Mouse (Mus musculus) ES-E14 (cell line): ENCODE results near the gene Otx1. TPM values are rescaled to one million over a fixed set of nuclear protein-coding genes. Genes with fewer than 3 reads are reported as not detected.

Source experiments
- DNase-seq: peaks from one replicate; pipeline ENCODE4 v3.0.0-alpha.2; 2013; ENCODE audit warnings: low read depth, low spot score
- H3K27ac ChIP-seq: 2 replicates; pipeline ENCODE4 v1.5.1; 2012; ENCODE audit warnings: low read depth, mild to moderate bottlenecking, low read length, moderate library complexity, mixed read lengths; ENCODE audit not compliant: poor library complexity, insufficient read depth, severe bottlenecking
- H3K36me3 ChIP-seq: 2 replicates; pipeline ENCODE4 v1.6.1; 2012; ENCODE audit warnings: mild to moderate bottlenecking, low read length, moderate library complexity, mixed read lengths; ENCODE audit not compliant: control insufficient read depth, poor library complexity, insufficient read depth, severe bottlenecking
- H3K4me1 ChIP-seq, 2 experiments: fragments of 150-350 bp in 1 of 2; sonication (generic) in 1 of 2; 2 replicates each; pipeline ENCODE4 v1.6.1; 2012; ENCODE audit warnings: low read length in 2 of 2, mild to moderate bottlenecking in 1 of 2, mixed read lengths in 1 of 2; ENCODE audit not compliant: control insufficient read depth in 2 of 2, insufficient read depth in 2 of 2, poor library complexity in 1 of 2
- H3K4me3 ChIP-seq, 2 experiments: fragments of 150-350 bp in 1 of 2; sonication (generic) in 1 of 2; 2 replicates each; pipeline ENCODE4 v1.5.1; 2012; ENCODE audit warnings: low read length in 2 of 2, low read depth in 1 of 2, mild to moderate bottlenecking in 1 of 2, mixed read lengths in 1 of 2; ENCODE audit not compliant: insufficient read depth in 1 of 2, poor library complexity in 1 of 2, severe bottlenecking in 1 of 2
- H3K9ac ChIP-seq: 2 replicates; pipeline ENCODE4 v1.6.1; 2012; ENCODE audit warnings: low read depth, mild to moderate bottlenecking, low read length, mixed read lengths; ENCODE audit not compliant: poor library complexity, insufficient read depth, severe bottlenecking
- H3K9me3 ChIP-seq: fragments of 150-350 bp; sonication (generic); 2 replicates; pipeline ENCODE4 v1.6.1; 2012; ENCODE audit warnings: low read depth, mild to moderate bottlenecking, low read length; ENCODE audit not compliant: control insufficient read depth, insufficient read depth
- CHD2 ChIP-seq: IDR thresholded peaks from 2 replicates; pipeline ENCODE4 v1.6.1; 2014; ENCODE audit warnings: mild to moderate bottlenecking, low read depth, low read length, inconsistent platforms
- HCFC1 ChIP-seq: IDR thresholded peaks from 2 replicates; pipeline ENCODE4 v1.6.1; 2012; ENCODE audit warnings: low read length, inconsistent platforms, borderline replicate concordance; ENCODE audit not compliant: insufficient read depth
- MAFK ChIP-seq: IDR thresholded peaks from 2 replicates; pipeline ENCODE4 v1.6.1; 2014; ENCODE audit warnings: mild to moderate bottlenecking, low read depth, low read length, inconsistent platforms; ENCODE audit not compliant: insufficient read depth
- ZC3H11A ChIP-seq: IDR thresholded peaks from 2 replicates; pipeline ENCODE4 v1.6.1; 2012; ENCODE audit warnings: low read depth, mild to moderate bottlenecking, inconsistent platforms, low read length, borderline replicate concordance
- ZNF384 ChIP-seq: IDR thresholded peaks from 2 replicates; pipeline ENCODE4 v1.6.1; 2012; ENCODE audit warnings: low read depth, low read length, inconsistent platforms
- in situ Hi-C, 2 experiments: fragments of 600-800 bp; cut with MboI; formaldehyde crosslinking; loops; one replicate each; pipeline ENCODE4 v1.15.1; 2025; ENCODE audit warnings: low sequenced_read_pairs in 2 of 2, inconsistent platforms in 1 of 2; ENCODE audit not compliant: unreplicated experiment in 2 of 2
- total RNA-seq: library from RNA; depleted of rRNA; stranded (reverse); fragments of 300-350 nt; gene quantifications from 2 replicates; pipeline ENCODE4 v1.2.3, GENCODE M21; 2012

Otx1 gene
- total RNA-seq, 1 experiment: not detected

DNA sequence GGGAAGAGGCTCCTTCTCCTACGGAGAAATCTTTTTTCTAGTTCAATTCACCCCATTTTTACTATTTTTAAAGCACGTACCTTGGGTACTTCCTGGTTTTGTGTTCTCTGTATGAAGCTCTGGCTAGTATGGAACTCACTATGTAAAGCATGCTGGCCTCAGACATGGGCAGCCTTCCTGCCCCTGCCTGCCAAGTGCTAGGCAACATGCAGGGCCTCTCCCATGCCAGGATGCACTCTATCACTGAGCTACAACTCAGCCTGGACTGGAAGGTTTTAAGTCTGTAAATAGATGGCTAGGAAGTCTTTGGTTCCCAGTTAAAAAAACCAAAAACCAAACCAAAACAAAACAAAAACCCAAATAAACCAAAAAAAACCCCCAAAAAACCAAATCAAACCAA, 17.9 kb upstream of the Otx1 start:
- TF ChIP-seq ZNF384: no peak
- TF ChIP-seq ZC3H11A: no peak
- no peak for TF ChIP-seq HCFC1
- no peak for TF ChIP-seq CHD2
- no peak for TF ChIP-seq MAFK
- in situ Hi-C loops: no loop called here

DNA sequence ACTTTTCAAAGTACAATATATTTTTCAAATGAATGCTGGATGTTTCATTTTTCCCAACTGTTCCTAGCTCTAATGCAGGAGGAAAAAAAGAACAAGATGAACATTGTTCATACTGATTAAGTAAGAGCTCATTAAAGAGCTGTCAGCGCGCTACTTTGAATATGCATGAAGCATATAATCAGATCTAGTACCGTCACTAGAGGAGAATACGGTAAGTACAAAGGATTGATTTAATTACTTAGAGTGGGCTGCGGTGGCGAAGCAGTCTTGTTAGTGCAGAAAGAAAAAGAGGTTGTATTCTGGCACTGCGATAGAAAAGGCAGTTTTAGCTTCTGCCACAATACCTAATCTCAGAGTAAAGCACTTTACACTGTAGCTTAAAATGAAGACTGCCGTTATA, 14.7 kb upstream of the Otx1 start:
- no peak for TF ChIP-seq HCFC1
- no peak for TF ChIP-seq ZC3H11A
- no peak for TF ChIP-seq ZNF384
- TF ChIP-seq CHD2: no peak
- TF ChIP-seq MAFK: no peak
- H3K4me1 ChIP-seq: no peaks in the 10 kb centered on the region
- H3K36me3 ChIP-seq: no peaks in the 10 kb centered on the region
- DNase-seq: no peak
- H3K27ac ChIP-seq: no peak overlapping the region
- no peak overlapping the region for H3K4me3 ChIP-seq
- no peak overlapping the region for H3K9ac ChIP-seq
- in situ Hi-C loops: no loop called here
- no peaks in the 10 kb centered on the region for H3K9me3 ChIP-seq

More for the DNA sequence above, 17.9 kb upstream of the Otx1 start:
- H3K4me1 ChIP-seq: no peaks in the 10 kb centered on the region
- no peak for DNase-seq
- no peak overlapping the region for H3K9ac ChIP-seq
- no peaks in the 10 kb centered on the region for H3K9me3 ChIP-seq
- no peak overlapping the region for H3K27ac ChIP-seq
- no peaks in the 10 kb centered on the region for H3K36me3 ChIP-seq
- no peak overlapping the region for H3K4me3 ChIP-seq

DNA sequence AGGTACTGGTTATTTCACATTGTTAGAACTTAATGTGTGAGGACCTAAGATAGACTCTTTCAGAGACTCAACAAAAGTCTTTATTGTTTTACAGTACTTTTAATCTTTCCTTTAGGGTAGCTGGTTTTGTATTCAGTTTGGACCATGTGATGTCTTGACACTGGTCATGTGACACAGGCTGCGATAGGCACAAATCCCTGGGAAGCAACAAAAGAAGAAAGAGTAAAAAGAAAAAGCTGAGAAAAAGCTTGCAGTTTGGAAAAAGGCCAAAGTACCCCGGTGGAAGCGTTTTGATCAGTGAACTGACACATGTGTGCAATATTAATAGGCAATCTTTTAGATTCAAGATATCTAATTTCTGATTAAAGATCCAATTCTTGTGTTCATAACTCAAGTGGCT, 13.6 kb upstream of the Otx1 start:
- TF ChIP-seq ZC3H11A: no peak
- TF ChIP-seq CHD2: no peak
- no peak for TF ChIP-seq ZNF384
- TF ChIP-seq MAFK: no peak
- no peak for TF ChIP-seq HCFC1
- in situ Hi-C loops: no loop called here
- Histone ChIP-seq H3K9ac (no peak overlapping the region), H3K4me3 (no peak overlapping the region), H3K36me3 (no peaks in the 10 kb centered on the region), H3K9me3 (no peaks in the 10 kb centered on the region), H3K27ac (no peak overlapping the region), H3K4me1 (no peaks in the 10 kb centered on the region)
- no peak for DNase-seq

DNA sequence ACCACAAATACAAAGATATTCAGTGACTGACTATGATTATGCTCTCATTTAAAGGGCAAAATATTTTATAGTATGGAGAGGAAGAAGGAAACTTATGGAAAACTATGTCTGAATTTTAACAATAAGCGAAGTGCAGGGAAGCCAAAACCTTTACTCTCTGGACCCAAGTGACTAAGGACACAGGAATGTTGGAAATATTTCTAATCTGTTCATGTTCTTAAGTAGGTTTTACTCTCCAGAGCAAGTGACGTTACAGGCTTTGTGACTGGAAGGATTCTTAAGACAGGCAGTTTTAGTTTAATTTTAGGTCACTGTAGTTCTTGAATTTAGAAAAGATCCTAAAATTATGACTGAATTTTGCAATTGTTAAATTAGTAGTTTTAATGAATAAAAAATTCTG, 6.1 kb upstream of the Otx1 start:
- in situ Hi-C loops: no loop called here
- H3K4me3 ChIP-seq: no peak overlapping the region
- DNase-seq: no peak
- H3K9me3 ChIP-seq: no peaks in the 10 kb centered on the region
- H3K4me1 ChIP-seq: peaks cover 0 to 6% of the 10 kb centered on the region in 2 experiments; a peak in 3 of 4 replicates
- H3K27ac ChIP-seq: no peak overlapping the region
- no peak for TF ChIP-seq CHD2
- no peak for TF ChIP-seq HCFC1
- TF ChIP-seq MAFK: no peak
- TF ChIP-seq ZNF384: no peak
- no peak for TF ChIP-seq ZC3H11A
- no peak overlapping the region for H3K9ac ChIP-seq
- H3K36me3 ChIP-seq: no peaks in the 10 kb centered on the region

DNA sequence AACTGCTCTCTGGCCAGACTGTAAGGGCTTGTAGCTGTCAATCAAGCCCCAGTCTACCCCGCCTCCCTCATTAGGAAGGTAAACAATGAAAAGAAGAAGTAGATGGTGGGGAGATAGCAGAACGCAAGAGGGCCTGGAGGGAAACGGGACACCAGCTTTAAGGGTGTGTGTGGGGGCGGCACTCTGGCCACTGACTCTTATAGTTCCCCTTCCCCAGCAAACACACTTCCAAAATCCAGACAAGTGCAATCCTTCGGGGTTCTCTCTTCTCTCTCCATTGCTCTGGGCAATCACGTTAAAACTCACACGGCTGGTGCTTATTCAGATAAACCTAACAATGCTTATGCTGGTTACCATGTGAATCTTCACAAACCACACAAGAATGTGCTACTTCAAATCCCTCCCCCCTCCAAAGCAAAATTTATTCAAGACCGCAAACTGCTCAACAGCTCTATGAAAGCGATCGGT, 5.5 kb upstream of the Otx1 start:
- H3K4me3 ChIP-seq: no peak overlapping the region

More for the DNA sequence above, 5.5 kb upstream of the Otx1 start:
- in situ Hi-C loops: no loop called here
- Histone ChIP-seq H3K36me3 (no peaks in the 10 kb centered on the region), H3K4me1 (peaks cover 0 to 6% of the 10 kb centered on the region in 2 experiments; a peak in 3 of 4 replicates), H3K9me3 (no peaks in the 10 kb centered on the region), H3K27ac (no peak overlapping the region), H3K9ac (no peak overlapping the region)
- TF ChIP-seq ZC3H11A (no peak), MAFK (no peak), CHD2 (no peak), ZNF384 (no peak), HCFC1 (no peak)
- DNase-seq: peak; percentile 15
